ENCODE assay signal across 17 mouse cellular contexts in genomic region chr19:31442311-31442710, GRCm38 (mm10).
"Had no signal": no experiment of that assay in that cellular context is flagged by ENCODE, and none has a peak within 500 bp of the region (broad histone marks: within the 10 kb centered on the region; RNA-seq: fewer than 3 reads in every experiment).

No protein-coding gene starts in this region.

- H3K9me3 ChIP-seq: lung, embryonic 15.5 days; megakaryocyte, embryonic 14.5 days; midbrain, embryonic 13.5 days; midbrain, embryonic 15.5 days; neural tube, embryonic 12.5 days had no signal

- H3K4me1 ChIP-seq: lung, embryonic 15.5 days; megakaryocyte, embryonic 14.5 days; midbrain, embryonic 13.5 days; midbrain, embryonic 15.5 days; neural tube, embryonic 12.5 days had no signal

- H3K27me3 ChIP-seq: lung, embryonic 15.5 days; megakaryocyte, embryonic 14.5 days; midbrain, embryonic 13.5 days; midbrain, embryonic 15.5 days; neural tube, embryonic 12.5 days had no signal

- H3K4me2 ChIP-seq: lung, embryonic 15.5 days; midbrain, embryonic 11.5 days; midbrain, embryonic 13.5 days; midbrain, embryonic 15.5 days; neural tube, embryonic 12.5 days had no signal

- ATAC-seq: lung, postnatal 0 days; midbrain, embryonic 13.5 days; midbrain, embryonic 15.5 days had no signal

- H3K9ac ChIP-seq: lung, embryonic 15.5 days; midbrain, embryonic 13.5 days; midbrain, embryonic 15.5 days; neural tube, embryonic 12.5 days had no signal

- H3K36me3 ChIP-seq: lung, embryonic 15.5 days; midbrain, embryonic 13.5 days; midbrain, embryonic 15.5 days; neural tube, embryonic 12.5 days had no signal

- DNase-seq: lung, adult 2 months; lung, postnatal 14 days; lung, postnatal 36 days; right cerebral cortex, postnatal 25 days; right cerebral cortex, postnatal 4 days; spleen, adult 18-20 months; thymus, adult 18-20 months; thymus, postnatal 14 days; thymus, postnatal 36 days had no signal

- H3K27ac ChIP-seq: lung, embryonic 15.5 days; macrophage; midbrain, embryonic 13.5 days; midbrain, embryonic 15.5 days; neural tube, embryonic 12.5 days had no signal

- H3K4me3 ChIP-seq: lung, embryonic 15.5 days; megakaryocyte, embryonic 14.5 days; midbrain, embryonic 13.5 days; midbrain, embryonic 15.5 days; neural tube, embryonic 12.5 days had no signal
